Mouse (Mus musculus) lung, postnatal 0 days (tissue): ENCODE results near the gene Npw. TPM values are rescaled to one million over a fixed set of nuclear protein-coding genes. Genes with fewer than 3 reads are reported as not detected.

ENCODE experiments used
- ATAC-seq: fragments of 200-750 bp; cut with Nextera tagmentation; 2 replicates; pipeline ENCODE4 v1.8.0; 2017; ENCODE audit warnings: moderate library complexity
- DNase-seq: peaks from one replicate; pipeline ENCODE4 v3.0.0-alpha.2; 2016; ENCODE audit warnings: low spot score
- H3K27ac ChIP-seq: fragments of 300-500 bp; sonication (generic); 2 replicates; pipeline ENCODE4 v1.5.1; 2014; ENCODE audit warnings: antibody characterized with exemption, mild to moderate bottlenecking, low read length, mixed read lengths
- H3K27me3 ChIP-seq: fragments of 300-500 bp; sonication (generic); replicated peaks from 2 replicates; pipeline ENCODE4 v1.6.1; 2014; ENCODE audit warnings: low read length, mixed read lengths; ENCODE audit not compliant: insufficient read depth
- H3K36me3 ChIP-seq: fragments of 300-500 bp; sonication (generic); 2 replicates; pipeline ENCODE4 v1.6.1; 2014; ENCODE audit warnings: low read length, mixed read lengths; ENCODE audit not compliant: insufficient read depth
- H3K4me1 ChIP-seq: fragments of 300-500 bp; sonication (generic); 2 replicates; pipeline ENCODE4 v1.6.1; 2014; ENCODE audit warnings: antibody characterized with exemption, low read depth, low read length, mixed read lengths; ENCODE audit not compliant: insufficient read depth
- H3K4me2 ChIP-seq: fragments of 300-500 bp; sonication (generic); replicated peaks from 2 replicates; pipeline ENCODE4 v1.6.1; 2014; ENCODE audit warnings: low read depth, mild to moderate bottlenecking, low read length, moderate library complexity, mixed read lengths
- H3K4me3 ChIP-seq: fragments of 300-500 bp; sonication (generic); 2 replicates; pipeline ENCODE4 v1.5.1; 2014; ENCODE audit warnings: low read depth, low read length
- H3K9ac ChIP-seq: fragments of 300-500 bp; sonication (generic); replicated peaks from 2 replicates; pipeline ENCODE4 v1.6.1; 2014; ENCODE audit warnings: low read depth, mild to moderate bottlenecking
- H3K9me3 ChIP-seq: fragments of 300-500 bp; sonication (generic); 2 replicates; pipeline ENCODE4 v1.6.1; 2016; ENCODE audit warnings: low read length, mixed read lengths
- CTCF ChIP-seq: IDR thresholded peaks from 2 replicates; pipeline ENCODE4 v1.5.1; 2016; ENCODE audit warnings: antibody characterized with exemption, mild to moderate bottlenecking
- EP300 ChIP-seq: IDR thresholded peaks from 2 replicates; pipeline ENCODE4 v1.6.1; 2016; ENCODE audit warnings: antibody characterized with exemption, mild to moderate bottlenecking, control low read depth
- WGBS: fragments of 180-500 bp; shearing (Covaris S2); extraction: QIAGEN DNeasy Blood & Tissue Kit; methylation state at CpG from one replicate; pipeline ENCODE4 v1.1.7; 2014; 5-methylcytosine and 5-hydroxymethylcytosine counted together
- polyA plus RNA-seq: library from polyadenylated mRNA; unstranded; fragments of >200 nt; fragmentation: Nextera tagmentation; extraction: Ambion mirVana; gene quantifications from 2 replicates; pipeline ENCODE4 v1.2.1, GENCODE M21; 2015

Npw gene
- polyA plus RNA-seq: 8.6 and 10.3 TPM in 2 replicates

GRCm38 (mm10) chr17:24658017-24658758, at the start of gene Npw:
TSS of gene Npw (minus strand) at chr17:24658457.
- H3K4me2 ChIP-seq: peak within 1 kb of the TSS; percentile 75
- H3K9ac ChIP-seq: peak within 1 kb of the TSS; percentile 19; the same call in 1 of the 2 replicates
- peaks cover 6% of the 10 kb centered on the region; the same call in 1 of the 2 replicates for H3K27me3 ChIP-seq
- TF ChIP-seq CTCF (no peak; the same call in 1 of the 2 replicates), EP300 (no peak)
- no peaks in the 10 kb centered on the region for H3K36me3 ChIP-seq
- peaks cover 8% of the 10 kb centered on the region for H3K4me1 ChIP-seq
- ATAC-seq (peak; percentile 53), DNase-seq (peak; percentile 56)
- H3K27ac ChIP-seq: no peak within 1 kb of the TSS
- H3K4me3 ChIP-seq: peak within 1 kb of the TSS; percentile 38
- 1% methylated on average over 47 of the region's 47 CpGs for WGBS
- H3K9me3 ChIP-seq: no peaks in the 10 kb centered on the region

- H3K9me3 ChIP-seq: no peaks in the 10 kb centered on the region
- H3K36me3 ChIP-seq: no peaks in the 10 kb centered on the region
- peak overlapping the region; percentile 73 for H3K4me2 ChIP-seq
- H3K27me3 ChIP-seq: no peaks in the 10 kb centered on the region
- ATAC-seq (peak; percentile 46), DNase-seq (peak; percentile 53)
- peak overlapping the region; percentile 88 for H3K27ac ChIP-seq
- peak overlapping the region; percentile 56 for H3K9ac ChIP-seq
- TF ChIP-seq EP300 (no peak), CTCF (no peak)
- H3K4me1 ChIP-seq: 0 out of 2 replicates have a peak, but pooled peaks cover 3% of the 10 kb centered on the region
- 3% methylated on average over 24 of the region's 24 CpGs for WGBS
- H3K4me3 ChIP-seq: peak overlapping the region; percentile 66
These were observed 49.7 kb upstream of the Npw start for GRCm38 (mm10) chr17:24707801-24708425.

DNA sequence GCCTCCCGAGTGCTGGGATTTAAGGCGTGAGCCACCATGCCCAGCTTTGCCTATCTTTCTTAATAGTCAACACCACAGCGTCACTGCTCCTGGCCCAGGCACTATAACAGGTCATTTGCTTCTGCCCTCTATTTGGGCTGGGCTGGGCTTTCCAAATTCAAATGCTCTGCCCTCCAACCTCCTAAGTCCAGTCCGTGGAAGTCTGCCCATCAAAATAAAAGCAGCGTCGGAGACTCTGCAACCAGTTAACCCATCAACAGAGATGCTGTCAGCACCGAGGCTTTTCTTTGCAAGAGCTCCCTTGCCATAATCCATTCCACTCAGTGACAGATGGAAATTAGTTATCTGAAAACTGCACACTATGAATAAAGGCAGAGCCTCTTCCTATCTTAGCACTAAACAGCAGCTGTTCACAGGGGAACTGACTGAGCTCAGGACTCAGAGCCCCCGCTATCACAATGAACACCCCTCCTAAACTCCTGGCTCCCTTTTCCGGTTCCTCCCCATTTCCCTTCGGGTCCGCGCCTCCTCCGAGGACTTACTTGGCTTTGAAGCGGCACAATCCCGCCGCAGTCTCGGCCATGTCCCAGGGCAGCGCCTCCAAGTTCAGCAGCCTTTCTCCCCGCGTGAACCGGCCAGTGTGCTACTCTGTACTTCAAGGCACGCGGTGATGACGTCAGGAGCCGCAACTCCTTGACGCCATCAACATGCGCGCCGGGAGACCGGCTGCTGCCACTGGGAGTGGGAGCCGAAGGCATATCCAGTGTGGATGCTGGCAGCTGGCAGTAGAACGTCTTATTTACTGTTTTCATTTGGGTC, 48.9 kb upstream of the Npw start, which contains the start of gene Tbl3:
Tbl3 (minus strand) TSS at position 679 of the 819 bp plus-strand sequence.
- Histone ChIP-seq H3K4me1 (0 out of 2 replicates have a peak, but pooled peaks cover 3% of the 10 kb centered on the region), H3K27ac (peak within 1 kb of the TSS; percentile 88), H3K27me3 (no peaks in the 10 kb centered on the region), H3K9ac (peak within 1 kb of the TSS; percentile 56), H3K4me3 (peak within 1 kb of the TSS; percentile 66), H3K9me3 (no peaks in the 10 kb centered on the region), H3K4me2 (peak within 1 kb of the TSS; percentile 73), H3K36me3 (no peaks in the 10 kb centered on the region)
- no peak for TF ChIP-seq CTCF
- no peak for TF ChIP-seq EP300
- ATAC-seq (peak; percentile 93), DNase-seq (peak; percentile 97)
- WGBS: 4% methylated on average over 32 of the region's 32 CpGs

- ATAC-seq (no peak), DNase-seq (no peak)
- Histone ChIP-seq H3K9ac (no peak overlapping the region), H3K36me3 (peaks cover 4% of the 10 kb centered on the region; the same call in 1 of the 2 replicates), H3K9me3 (no peaks in the 10 kb centered on the region), H3K4me1 (0 out of 2 replicates have a peak, but pooled peaks cover 3% of the 10 kb centered on the region), H3K27ac (no peak overlapping the region), H3K27me3 (no peaks in the 10 kb centered on the region), H3K4me3 (no peak overlapping the region), H3K4me2 (no peak overlapping the region)
- 95% methylated on average over 3 of the region's 3 CpGs for WGBS
- TF ChIP-seq CTCF: no peak
- no peak for TF ChIP-seq EP300
These were observed 47.6 kb upstream of the Npw start for GRCm38 (mm10) chr17:24705821-24706220.

DNA sequence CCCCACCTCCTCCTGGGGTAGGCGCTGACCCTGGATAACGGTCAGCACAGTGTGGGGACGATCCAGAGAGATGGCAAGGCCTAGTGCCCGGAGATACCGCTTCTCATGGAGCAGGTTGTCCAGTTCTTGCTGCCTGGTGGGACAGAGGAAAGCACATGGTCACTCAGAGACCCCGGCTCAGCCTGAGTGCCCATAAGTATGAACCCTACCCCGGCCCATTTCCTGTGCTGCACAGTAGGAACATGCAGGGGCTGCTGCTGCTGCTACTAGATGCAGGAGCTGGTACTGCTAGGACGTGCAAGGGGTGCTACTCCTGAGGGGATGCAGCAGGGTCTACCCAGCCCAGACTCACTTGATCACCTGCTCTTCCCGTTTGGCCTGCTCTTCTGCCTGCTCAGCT, 43.0 kb upstream of the Npw start:
- Histone ChIP-seq H3K9me3 (no peaks in the 10 kb centered on the region), H3K27ac (no peak overlapping the region), H3K9ac (no peak overlapping the region), H3K36me3 (peaks cover 10% of the 10 kb centered on the region; the same call in 1 of the 2 replicates), H3K4me1 (no peaks in the 10 kb centered on the region), H3K4me2 (no peak overlapping the region), H3K4me3 (no peak overlapping the region), H3K27me3 (no peaks in the 10 kb centered on the region)
- 86% methylated on average over 9 of the region's 9 CpGs for WGBS
- ATAC-seq: no peak
- TF ChIP-seq CTCF (no peak), EP300 (no peak)
- DNase-seq: no peak
